Mouse (Mus musculus): ENCODE measurements at regions not wholly inside any gene's neighbourhood (a gene's known extent, or its start where the extent isn't known, plus 50 kb on each side); places are given as distances from the start of the nearest gene placed in this dataset.
A peak's percentile ranks its signal among the peaks of the same experiment; 100 is the strongest.
"Not testable (repeated sequence)": the region's sequence is repeated elsewhere in the genome, so short reads cannot be mapped to it uniquely, and the experiment has no call there.

GRCm38 (mm10) chr11:29628476-29628875 lies 64.3 kb upstream of the Rtn4 start:
- H3K4me3 ChIP-seq (ENCODE audit: control insufficient read depth in 1 of 2, insufficient read depth in 1 of 2, low read depth in 1 of 2, low read length in 2 of 2) = no peak overlapping the region
- ATAC-seq (ENCODE audit: insufficient number of reproducible peaks, insufficient read depth, low FRiP score, low read depth) = no peak
- no peaks in the 10 kb centered on the region for H3K36me3 ChIP-seq (ENCODE audit: control insufficient read depth, insufficient read depth, low read length)
- no peaks in the 10 kb centered on the region for H3K9me3 ChIP-seq (ENCODE audit: control insufficient read depth, low read length)
- no peak overlapping the region for H3K4me2 ChIP-seq (ENCODE audit: low read length)
- peaks cover 10 to 14% of the 10 kb centered on the region in 2 experiments for H3K4me1 ChIP-seq (ENCODE audit: control insufficient read depth in 2 of 2, insufficient read depth in 2 of 2, low read length in 2 of 2)
- WGBS = 71% methylated on average over 2 of the region's 2 CpGs
- H3K27ac ChIP-seq (replicated peaks in 1 of 2; ENCODE audit: control insufficient read depth in 1 of 2, insufficient read depth in 1 of 2, low read depth in 2 of 2, low read length in 2 of 2) = no peak overlapping the region
- H3K9ac ChIP-seq (ENCODE audit: low read length) = no peak overlapping the region
- H3K27me3 ChIP-seq (ENCODE audit: control insufficient read depth, insufficient read depth, low read length) = no peaks in the 10 kb centered on the region

DNA sequence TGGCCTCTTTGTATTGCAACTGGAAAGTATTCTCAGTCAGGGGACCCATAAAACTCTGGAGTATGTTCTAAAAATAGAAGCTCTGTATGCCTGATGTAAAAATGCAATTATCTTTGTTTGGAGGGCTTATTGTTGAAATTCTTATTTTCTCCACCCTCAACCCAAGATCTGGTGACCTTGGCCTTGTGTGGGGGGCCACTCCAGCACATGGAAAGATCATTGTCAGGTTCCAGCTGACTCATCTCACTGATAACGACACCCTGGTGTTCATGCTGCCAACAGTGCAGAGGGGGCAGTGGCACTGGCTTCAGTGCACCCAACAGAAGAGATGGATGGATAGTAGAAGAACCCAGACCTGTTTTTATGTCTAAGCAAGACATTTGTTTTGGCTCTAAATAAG lies 60.3 kb upstream of the Rtn4 start:
- no peak overlapping the region for H3K9ac ChIP-seq (ENCODE audit: low read length)
- H3K9me3 ChIP-seq (ENCODE audit: control insufficient read depth, low read length) = no peaks in the 10 kb centered on the region
- ATAC-seq (ENCODE audit: insufficient number of reproducible peaks, insufficient read depth, low FRiP score, low read depth) = no peak
- H3K4me1 ChIP-seq (ENCODE audit: control insufficient read depth in 2 of 2, insufficient read depth in 2 of 2, low read length in 2 of 2) = peaks cover 13 to 31% of the 10 kb centered on the region in 2 experiments
- H3K36me3 ChIP-seq (ENCODE audit: control insufficient read depth, insufficient read depth, low read length) = no peaks in the 10 kb centered on the region
- H3K4me3 ChIP-seq (ENCODE audit: control insufficient read depth in 1 of 2, insufficient read depth in 1 of 2, low read depth in 1 of 2, low read length in 2 of 2) = no peak overlapping the region
- H3K4me2 ChIP-seq (ENCODE audit: low read length) = peak overlapping the region; percentile 16; the same call in 1 of the 2 replicates
- H3K27ac ChIP-seq (replicated peaks in 1 of 2; ENCODE audit: control insufficient read depth in 1 of 2, insufficient read depth in 1 of 2, low read depth in 2 of 2, low read length in 2 of 2) = peak overlapping the region; percentile 65 to 75
- no peaks in the 10 kb centered on the region for H3K27me3 ChIP-seq (ENCODE audit: control insufficient read depth, insufficient read depth, low read length)
- 8% methylated on average over 1 of the region's 1 CpGs for WGBS

GRCm38 (mm10) chr11:29633288-29633687 lies 59.5 kb upstream of the Rtn4 start:
- peak overlapping the region in 1 of 2 experiments; percentile 75; a peak in 1 of 4 replicates for H3K27ac ChIP-seq (replicated peaks in 1 of 2; ENCODE audit: control insufficient read depth in 1 of 2, insufficient read depth in 1 of 2, low read depth in 2 of 2, low read length in 2 of 2)

GRCm38 (mm10) chr11:29636759-29637200 lies 56.0 kb upstream of the Rtn4 start:
- H3K4me2 ChIP-seq (ENCODE audit: low read length) = peak overlapping the region; percentile 43
- 16% methylated on average over 6 of the region's 6 CpGs for WGBS
- peak; percentile 92 for ATAC-seq (ENCODE audit: insufficient number of reproducible peaks, insufficient read depth, low FRiP score, low read depth)
- H3K36me3 ChIP-seq (ENCODE audit: control insufficient read depth, insufficient read depth, low read length) = no peaks in the 10 kb centered on the region
- H3K27me3 ChIP-seq (ENCODE audit: control insufficient read depth, insufficient read depth, low read length) = no peaks in the 10 kb centered on the region
- H3K9ac ChIP-seq (ENCODE audit: low read length) = no peak overlapping the region; the same call in 1 of the 2 replicates
- H3K4me1 ChIP-seq (ENCODE audit: control insufficient read depth in 2 of 2, insufficient read depth in 2 of 2, low read length in 2 of 2) = peaks cover 22 to 47% of the 10 kb centered on the region in 2 experiments
- H3K4me3 ChIP-seq (ENCODE audit: control insufficient read depth in 1 of 2, insufficient read depth in 1 of 2, low read depth in 1 of 2, low read length in 2 of 2) = no peak overlapping the region
- peak overlapping the region; percentile 88 to 93 for H3K27ac ChIP-seq (replicated peaks in 1 of 2; ENCODE audit: control insufficient read depth in 1 of 2, insufficient read depth in 1 of 2, low read depth in 2 of 2, low read length in 2 of 2)
- no peaks in the 10 kb centered on the region; the same call in 1 of the 2 replicates for H3K9me3 ChIP-seq (ENCODE audit: control insufficient read depth, low read length)

More at GRCm38 (mm10) chr11:29633288-29633687, 59.5 kb upstream of the Rtn4 start:
- not testable (repeated sequence) for H3K4me2 ChIP-seq (ENCODE audit: low read length); H3K27me3 ChIP-seq (ENCODE audit: control insufficient read depth, insufficient read depth, low read length); H3K9ac ChIP-seq (ENCODE audit: low read length); H3K4me3 ChIP-seq (ENCODE audit: control insufficient read depth in 1 of 2, insufficient read depth in 1 of 2, low read depth in 1 of 2, low read length in 2 of 2); H3K36me3 ChIP-seq (ENCODE audit: control insufficient read depth, insufficient read depth, low read length); H3K9me3 ChIP-seq (ENCODE audit: control insufficient read depth, low read length); ATAC-seq (ENCODE audit: insufficient number of reproducible peaks, insufficient read depth, low FRiP score, low read depth)
- WGBS = 85% methylated on average over 1 of the region's 1 CpGs
- H3K4me1 ChIP-seq (ENCODE audit: control insufficient read depth in 2 of 2, insufficient read depth in 2 of 2, low read length in 2 of 2) = peaks cover 21 to 39% of the 10 kb centered on the region in 2 experiments

DNA sequence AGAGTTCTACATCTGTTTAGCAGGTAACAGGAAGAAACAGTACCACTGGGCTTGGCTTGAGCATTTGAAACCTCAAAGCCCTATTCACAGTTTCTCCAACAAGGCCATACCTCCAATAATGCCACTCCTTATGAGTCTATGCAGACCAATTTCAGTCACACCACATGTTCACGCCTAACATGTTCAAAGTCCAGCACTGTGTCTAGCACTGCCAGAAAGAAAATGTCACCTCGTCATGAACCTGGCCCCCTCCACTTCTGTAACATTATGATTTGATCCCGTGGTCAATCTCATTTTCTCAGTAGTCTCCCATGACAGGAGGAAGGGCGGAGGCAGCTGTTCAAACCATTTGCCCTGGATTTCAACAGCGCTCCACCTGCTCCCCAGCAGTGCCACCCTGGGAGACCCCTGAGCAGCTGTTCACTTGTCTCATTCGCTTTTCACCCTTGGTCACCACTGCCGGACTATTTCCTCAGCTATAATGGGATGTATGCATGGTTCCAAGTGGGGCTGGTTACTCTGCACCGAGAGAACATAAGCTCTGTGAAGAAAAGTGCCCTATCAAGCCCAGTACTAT lies 54.6 kb upstream of the Rtn4 start:
- peak overlapping the region; percentile 88 to 93 for H3K27ac ChIP-seq (replicated peaks in 1 of 2; ENCODE audit: control insufficient read depth in 1 of 2, insufficient read depth in 1 of 2, low read depth in 2 of 2, low read length in 2 of 2)
- H3K36me3 ChIP-seq (ENCODE audit: control insufficient read depth, insufficient read depth, low read length) = no peaks in the 10 kb centered on the region
- H3K4me1 ChIP-seq (ENCODE audit: control insufficient read depth in 2 of 2, insufficient read depth in 2 of 2, low read length in 2 of 2) = peaks cover 16 to 33% of the 10 kb centered on the region in 2 experiments
- H3K27me3 ChIP-seq (ENCODE audit: control insufficient read depth, insufficient read depth, low read length) = no peaks in the 10 kb centered on the region
- H3K9me3 ChIP-seq (ENCODE audit: control insufficient read depth, low read length) = no peaks in the 10 kb centered on the region; the same call in 1 of the 2 replicates
- H3K4me2 ChIP-seq (ENCODE audit: low read length) = no peak overlapping the region
- WGBS = 66% methylated on average over 8 of the region's 8 CpGs
- no peak for ATAC-seq (ENCODE audit: insufficient number of reproducible peaks, insufficient read depth, low FRiP score, low read depth)
- H3K4me3 ChIP-seq (ENCODE audit: control insufficient read depth in 1 of 2, insufficient read depth in 1 of 2, low read depth in 1 of 2, low read length in 2 of 2) = no peak overlapping the region
- H3K9ac ChIP-seq (ENCODE audit: low read length) = peak overlapping the region; percentile 28; the same call in 1 of the 2 replicates

GRCm38 (mm10) chr11:29638861-29639260 lies 53.9 kb upstream of the Rtn4 start:
- no peak for ATAC-seq (ENCODE audit: insufficient number of reproducible peaks, insufficient read depth, low FRiP score, low read depth)
- H3K4me1 ChIP-seq (ENCODE audit: control insufficient read depth in 2 of 2, insufficient read depth in 2 of 2, low read length in 2 of 2) = peaks cover 16 to 33% of the 10 kb centered on the region in 2 experiments
- H3K4me2 ChIP-seq (ENCODE audit: low read length) = peak overlapping the region; percentile 36
- H3K4me3 ChIP-seq (ENCODE audit: control insufficient read depth in 1 of 2, insufficient read depth in 1 of 2, low read depth in 1 of 2, low read length in 2 of 2) = no peak overlapping the region
- 9% methylated on average over 2 of the region's 2 CpGs for WGBS
- no peaks in the 10 kb centered on the region for H3K27me3 ChIP-seq (ENCODE audit: control insufficient read depth, insufficient read depth, low read length)
- no peaks in the 10 kb centered on the region; the same call in 1 of the 2 replicates for H3K9me3 ChIP-seq (ENCODE audit: control insufficient read depth, low read length)
- no peaks in the 10 kb centered on the region for H3K36me3 ChIP-seq (ENCODE audit: control insufficient read depth, insufficient read depth, low read length)
- H3K9ac ChIP-seq (ENCODE audit: low read length) = peak overlapping the region; percentile 28
- peak overlapping the region; percentile 73 to 93 for H3K27ac ChIP-seq (replicated peaks in 1 of 2; ENCODE audit: control insufficient read depth in 1 of 2, insufficient read depth in 1 of 2, low read depth in 2 of 2, low read length in 2 of 2)
